Mouse (Mus musculus) NIH3T3 (cell line): ENCODE results near the gene Camsap2.

Experiments
- DNase-seq: peaks from one replicate; pipeline ENCODE4 v3.0.0-alpha.2; 2012; ENCODE audit warnings: low read depth

Gene Camsap2

GRCm38 (mm10) chr1:136222386-136222785 lies 123.5 kb downstream of the Camsap2 start:
- no peak for DNase-seq

- DNase-seq: no peak
Observed at GRCm38 (mm10) chr1:136220037-136220871, 125.7 kb downstream of the Camsap2 start.
